Mouse (Mus musculus) lung, embryonic 14.5 days (tissue): Measurements from ENCODE around the gene Hnrnpf. TPM values are rescaled to one million over a fixed set of nuclear protein-coding genes. Genes with fewer than 3 reads are reported as not detected.
A peak's percentile ranks its signal among the peaks of the same experiment; 100 is the strongest.

Experiments used
- ATAC-seq: fragments of 200-750 bp; cut with Nextera tagmentation; 2 replicates; pipeline ENCODE4 v1.8.0; 2017; ENCODE audit warnings: mild to moderate bottlenecking, moderate TSS enrichment, moderate library complexity; ENCODE audit not compliant: insufficient read depth
- DNase-seq: peaks from one replicate; pipeline ENCODE4 v3.0.0-alpha.2; 2015
- H3K27ac ChIP-seq: fragments of 300-500 bp; sonication (generic); 2 replicates; pipeline ENCODE4 v1.5.1; 2014; ENCODE audit warnings: low read depth, mild to moderate bottlenecking, moderate library complexity
- H3K27me3 ChIP-seq: fragments of 300-500 bp; sonication (generic); 2 replicates; pipeline ENCODE4 v1.6.1; 2014; ENCODE audit warnings: low read length, control low read depth; ENCODE audit not compliant: insufficient read depth
- H3K36me3 ChIP-seq: fragments of 300-500 bp; sonication (generic); 2 replicates; pipeline ENCODE4 v1.6.1; 2014; ENCODE audit warnings: control low read depth; ENCODE audit not compliant: insufficient read depth
- H3K4me1 ChIP-seq: fragments of 300-500 bp; sonication (generic); 2 replicates; pipeline ENCODE4 v1.6.1; 2014; ENCODE audit warnings: antibody characterized with exemption, control low read depth; ENCODE audit not compliant: insufficient read depth
- H3K4me2 ChIP-seq: fragments of 300-500 bp; sonication (generic); 2 replicates; pipeline ENCODE4 v1.6.1; 2014; ENCODE audit warnings: mild to moderate bottlenecking
- H3K4me3 ChIP-seq: fragments of 300-500 bp; sonication (generic); 2 replicates; pipeline ENCODE4 v1.5.1; 2014; ENCODE audit warnings: low read depth, low read length
- H3K9ac ChIP-seq: fragments of 300-500 bp; sonication (generic); 2 replicates; pipeline ENCODE4 v1.6.1; 2014
- H3K9me3 ChIP-seq: fragments of 300-500 bp; sonication (generic); 2 replicates; pipeline ENCODE4 v1.6.1; 2016; ENCODE audit warnings: low read depth, low read length, control low read depth
- CTCF ChIP-seq: IDR thresholded peaks from 2 replicates; pipeline ENCODE4 v1.5.1; 2016; ENCODE audit warnings: antibody characterized with exemption, low read depth
- WGBS: fragments of 180-500 bp; shearing (Covaris S2); extraction: QIAGEN DNeasy Blood & Tissue Kit; methylation state at CpG from one replicate; pipeline ENCODE4 v1.1.7; 2014; 5-methylcytosine and 5-hydroxymethylcytosine counted together
- polyA plus RNA-seq: library from polyadenylated mRNA; unstranded; fragments of >200 nt; fragmentation: Nextera tagmentation; extraction: Ambion mirVana; gene quantifications from 2 replicates; pipeline ENCODE4 v1.2.1, GENCODE M21; 2014

The Hnrnpf gene
- polyA plus RNA-seq, 1 experiment from 2014 or later = 803 TPM

GRCm38 (mm10) chr6:117932325-117933051 is 32.4 kb downstream of the Hnrnpf start:
- H3K27me3 ChIP-seq = no peaks in the 10 kb centered on the region
- no peak overlapping the region for H3K4me2 ChIP-seq
- no peaks in the 10 kb centered on the region for H3K9me3 ChIP-seq
- no peak overlapping the region for H3K27ac ChIP-seq
- no peak for ATAC-seq
- H3K4me1 ChIP-seq = no peaks in the 10 kb centered on the region
- H3K4me3 ChIP-seq = no peak overlapping the region
- peak; percentile 61 for TF ChIP-seq CTCF
- WGBS = 48% methylated on average over 11 of the region's 11 CpGs
- peaks cover 27% of the 10 kb centered on the region for H3K36me3 ChIP-seq
- DNase-seq = peak; percentile 53
- H3K9ac ChIP-seq = no peak overlapping the region

- no peaks in the 10 kb centered on the region for H3K27me3 ChIP-seq
- DNase-seq (no peak), ATAC-seq (no peak)
- H3K9me3 ChIP-seq = no peaks in the 10 kb centered on the region
- no peak overlapping the region for H3K4me3 ChIP-seq
- H3K27ac ChIP-seq = no peak overlapping the region
- no peak overlapping the region for H3K9ac ChIP-seq
- TF ChIP-seq CTCF = no peak
- 84% methylated on average over 6 of the region's 6 CpGs for WGBS
- no peak overlapping the region for H3K4me2 ChIP-seq
- no peaks in the 10 kb centered on the region for H3K4me1 ChIP-seq
- peaks cover 10% of the 10 kb centered on the region; the same call in 1 of the 2 replicates for H3K36me3 ChIP-seq
These were observed 34.2 kb downstream of the Hnrnpf start for GRCm38 (mm10) chr6:117934301-117934700.

GRCm38 (mm10) chr6:117935681-117936612 is 35.8 kb downstream of the Hnrnpf start:
- no peak for ATAC-seq
- no peak overlapping the region for H3K4me2 ChIP-seq
- no peak for TF ChIP-seq CTCF
- no peak overlapping the region for H3K9ac ChIP-seq
- no peaks in the 10 kb centered on the region for H3K4me1 ChIP-seq
- no peaks in the 10 kb centered on the region for H3K36me3 ChIP-seq
- H3K9me3 ChIP-seq = no peaks in the 10 kb centered on the region
- DNase-seq = no peak
- no peak overlapping the region for H3K4me3 ChIP-seq
- 84% methylated on average over 14 of the region's 14 CpGs for WGBS
- no peaks in the 10 kb centered on the region for H3K27me3 ChIP-seq
- no peak overlapping the region for H3K27ac ChIP-seq

- H3K4me3 ChIP-seq = no peak within 1 kb of the TSS
- WGBS = 65% methylated on average over 10 of the region's 10 CpGs
- H3K9me3 ChIP-seq = no peaks in the 10 kb centered on the region
- no peaks in the 10 kb centered on the region for H3K4me1 ChIP-seq
- no peak within 1 kb of the TSS for H3K27ac ChIP-seq
- H3K27me3 ChIP-seq = no peaks in the 10 kb centered on the region
- peak; percentile 75; the same call in 1 of the 2 replicates for ATAC-seq
- H3K36me3 ChIP-seq = no peaks in the 10 kb centered on the region
- peak; percentile 30 for DNase-seq
- TF ChIP-seq CTCF = no peak
- no peak within 1 kb of the TSS for H3K9ac ChIP-seq
- H3K4me2 ChIP-seq = no peak within 1 kb of the TSS
These were observed 37.3 kb downstream of the Hnrnpf start, which contains the start of gene Fxyd4 for GRCm38 (mm10) chr6:117937222-117937932. TSS of gene Fxyd4 (minus strand) at chr6:117937692.

- Histone ChIP-seq H3K4me2 (no peak overlapping the region), H3K9ac (no peak overlapping the region), H3K36me3 (no peaks in the 10 kb centered on the region; the same call in 1 of the 2 replicates), H3K27ac (no peak overlapping the region), H3K4me3 (no peak overlapping the region), H3K9me3 (no peaks in the 10 kb centered on the region), H3K27me3 (no peaks in the 10 kb centered on the region), H3K4me1 (no peaks in the 10 kb centered on the region)
- ATAC-seq (no peak), DNase-seq (no peak)
- TF ChIP-seq CTCF = no peak
- 87% methylated on average over 10 of the region's 10 CpGs for WGBS
These were observed 38.8 kb downstream of the Hnrnpf start for GRCm38 (mm10) chr6:117938951-117939350.

GRCm38 (mm10) chr6:117942769-117943168 is 42.6 kb downstream of the Hnrnpf start:
- no peaks in the 10 kb centered on the region for H3K4me1 ChIP-seq
- H3K27ac ChIP-seq = no peak overlapping the region
- no peaks in the 10 kb centered on the region for H3K9me3 ChIP-seq
- no peaks in the 10 kb centered on the region; the same call in 1 of the 2 replicates for H3K36me3 ChIP-seq
- no peak overlapping the region for H3K4me2 ChIP-seq
- ATAC-seq (no peak), DNase-seq (no peak)
- 70% methylated on average over 10 of the region's 10 CpGs for WGBS
- no peak for TF ChIP-seq CTCF
- H3K9ac ChIP-seq = no peak overlapping the region
- H3K4me3 ChIP-seq = no peak overlapping the region
- no peaks in the 10 kb centered on the region for H3K27me3 ChIP-seq
